Mouse (Mus musculus) forebrain, embryonic 11.5 days (tissue): ENCODE measurements around the gene Vps72. TPM values are rescaled to one million over a fixed set of nuclear protein-coding genes. Genes with fewer than 3 reads are reported as not detected.
"Not testable (repeated sequence)": the region's sequence is repeated elsewhere in the genome, so short reads cannot be mapped to it uniquely, and the experiment has no call there.

Source experiments
- ATAC-seq: fragments of 200-750 bp; cut with Nextera tagmentation; replicated peaks from 2 replicates; pipeline ENCODE4 v1.8.0; 2017; ENCODE audit warnings: moderate TSS enrichment; ENCODE audit not compliant: low FRiP score
- DNase-seq: peaks from one replicate; pipeline ENCODE4 v3.0.0-alpha.2; 2017; ENCODE audit warnings: low spot score
- H3K27ac ChIP-seq: fragments of 300-500 bp; sonication (generic); 2 replicates; pipeline ENCODE4 v1.5.1; 2014; ENCODE audit warnings: low read depth, low read length
- H3K27me3 ChIP-seq: fragments of 300-500 bp; sonication (generic); 2 replicates; pipeline ENCODE4 v1.6.1; 2014; ENCODE audit warnings: mild to moderate bottlenecking, low read length, mixed read lengths; ENCODE audit not compliant: control insufficient read depth, insufficient read depth
- H3K36me3 ChIP-seq: fragments of 300-500 bp; sonication (generic); 2 replicates; pipeline ENCODE4 v1.6.1; 2014; ENCODE audit warnings: mild to moderate bottlenecking, low read length, moderate library complexity, mixed read lengths; ENCODE audit not compliant: control insufficient read depth, insufficient read depth
- H3K4me1 ChIP-seq: fragments of 300-500 bp; sonication (generic); replicated peaks from 2 replicates; pipeline ENCODE4 v1.6.1; 2014; ENCODE audit warnings: low read length, mixed read lengths; ENCODE audit not compliant: control insufficient read depth, insufficient read depth
- H3K4me2 ChIP-seq: fragments of 300-500 bp; sonication (generic); 2 replicates; pipeline ENCODE4 v1.6.1; 2014; ENCODE audit warnings: low read depth, mild to moderate bottlenecking, low read length, moderate library complexity, mixed read lengths; ENCODE audit not compliant: severe bottlenecking
- H3K4me3 ChIP-seq: fragments of 300-500 bp; sonication (generic); 2 replicates; pipeline ENCODE4 v1.5.1; 2014; ENCODE audit warnings: low read depth, low read length
- H3K9ac ChIP-seq: fragments of 300-500 bp; sonication (generic); 2 replicates; pipeline ENCODE4 v1.6.1; 2014; ENCODE audit warnings: low read length
- H3K9me3 ChIP-seq: fragments of 300-500 bp; sonication (generic); 2 replicates; pipeline ENCODE4 v1.6.1; 2016; ENCODE audit warnings: low read length, mixed read lengths; ENCODE audit not compliant: control insufficient read depth
- WGBS: fragments of 180-500 bp; shearing (Covaris S2); extraction: QIAGEN DNeasy Blood & Tissue Kit; methylation state at CpG from one replicate; pipeline ENCODE4 v1.1.7; 2014; 5-methylcytosine and 5-hydroxymethylcytosine counted together
- polyA plus RNA-seq: library from polyadenylated mRNA; unstranded; fragments of >200 nt; fragmentation: Nextera tagmentation; extraction: Ambion mirVana; gene quantifications from 2 replicates; pipeline ENCODE4 v1.2.1, GENCODE M21; 2014

Gene Vps72
- polyA plus RNA-seq, 1 experiment from 2014 or later, result 249 TPM

DNA sequence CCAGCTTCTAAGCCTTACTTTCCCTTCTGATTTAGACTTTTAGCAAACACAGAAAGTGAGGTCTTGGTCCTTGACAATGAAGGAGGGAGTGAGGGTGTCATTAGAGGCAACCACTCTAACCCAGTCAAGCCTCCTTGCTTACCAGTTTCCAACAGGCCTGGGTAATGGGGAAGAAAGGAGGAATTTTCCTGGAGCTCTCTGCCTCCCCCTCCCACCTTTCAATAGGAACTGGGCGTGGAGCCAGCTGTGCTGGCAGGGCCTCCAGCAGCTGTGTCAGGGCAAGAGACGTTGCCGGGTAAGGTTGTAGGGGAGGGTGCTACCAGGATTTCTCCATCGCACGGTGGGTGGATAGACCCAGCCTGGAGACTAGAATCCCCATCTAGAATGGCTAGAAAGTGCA lies 14.2 kb downstream of the Vps72 start:
- H3K9ac ChIP-seq, result no peak overlapping the region
- 68% methylated on average over 5 of the region's 5 CpGs for WGBS
- H3K27me3 ChIP-seq, result no peaks in the 10 kb centered on the region
- no peak overlapping the region for H3K4me2 ChIP-seq
- no peak for DNase-seq
- no peak overlapping the region for H3K27ac ChIP-seq
- ATAC-seq, result no peak
- no peak overlapping the region for H3K4me3 ChIP-seq
- H3K36me3 ChIP-seq, result peaks cover 19% of the 10 kb centered on the region
- H3K9me3 ChIP-seq, result no peaks in the 10 kb centered on the region
- no peaks in the 10 kb centered on the region for H3K4me1 ChIP-seq

DNA sequence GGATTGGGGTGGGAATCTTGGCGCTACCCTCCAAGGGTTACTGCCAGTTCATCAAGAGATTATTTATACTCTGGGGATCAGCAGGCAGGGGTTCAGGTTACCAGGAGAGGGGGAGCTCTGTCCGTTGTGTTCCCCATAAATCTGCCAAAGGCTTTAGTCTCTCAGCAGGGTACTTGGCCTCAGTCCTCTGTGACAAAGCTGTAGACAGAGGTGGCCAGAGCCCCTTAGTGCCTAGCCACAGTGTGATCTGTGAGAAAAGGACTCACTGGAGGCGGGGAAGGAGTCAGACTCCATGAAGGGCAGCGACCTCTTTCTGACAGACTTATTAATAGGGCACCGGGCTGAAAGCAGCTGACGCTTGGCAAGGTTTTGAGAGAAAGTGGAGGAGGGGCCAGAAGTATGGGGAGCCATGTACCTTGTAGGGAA lies 18.4 kb downstream of the Vps72 start:
- no peak overlapping the region for H3K4me2 ChIP-seq
- H3K27me3 ChIP-seq, result no peaks in the 10 kb centered on the region
- no peak overlapping the region for H3K4me3 ChIP-seq
- DNase-seq, result no peak
- no peak overlapping the region for H3K9ac ChIP-seq
- H3K4me1 ChIP-seq, result 0 out of 2 replicates have a peak, but pooled peaks cover 5% of the 10 kb centered on the region
- no peak overlapping the region for H3K27ac ChIP-seq
- no peak for ATAC-seq
- 50% methylated on average over 6 of the region's 6 CpGs for WGBS
- H3K9me3 ChIP-seq, result no peaks in the 10 kb centered on the region
- no peaks in the 10 kb centered on the region; the same call in 1 of the 2 replicates for H3K36me3 ChIP-seq

DNA sequence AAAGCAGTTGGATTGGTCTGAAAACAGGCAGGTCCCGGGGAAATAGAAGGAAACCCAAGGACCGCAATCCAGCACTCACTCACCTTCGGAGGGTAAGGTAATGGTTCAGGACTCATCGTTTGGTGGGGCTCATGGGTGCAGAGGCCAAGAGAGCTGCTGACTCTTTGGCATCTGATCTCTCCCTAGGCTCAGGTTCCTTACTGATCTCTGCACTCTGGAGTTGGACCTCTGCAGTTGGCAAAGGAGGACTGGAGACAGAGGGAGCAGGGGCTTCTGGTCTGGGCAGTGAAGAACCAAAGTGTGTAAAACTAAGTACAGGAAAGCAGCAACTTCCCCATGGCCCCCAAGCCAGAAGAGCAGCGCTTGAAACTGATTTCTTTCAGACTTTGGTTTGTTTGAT lies 19.3 kb downstream of the Vps72 start:
- Histone ChIP-seq H3K4me3 (no peak overlapping the region), H3K9ac (no peak overlapping the region), H3K27ac (no peak overlapping the region), H3K4me1 (0 out of 2 replicates have a peak, but pooled peaks cover 5% of the 10 kb centered on the region), H3K4me2 (no peak overlapping the region), H3K36me3 (no peaks in the 10 kb centered on the region; the same call in 1 of the 2 replicates), H3K27me3 (no peaks in the 10 kb centered on the region), H3K9me3 (no peaks in the 10 kb centered on the region)
- no peak for DNase-seq
- WGBS, result 89% methylated on average over 5 of the region's 5 CpGs
- ATAC-seq, result no peak

DNA sequence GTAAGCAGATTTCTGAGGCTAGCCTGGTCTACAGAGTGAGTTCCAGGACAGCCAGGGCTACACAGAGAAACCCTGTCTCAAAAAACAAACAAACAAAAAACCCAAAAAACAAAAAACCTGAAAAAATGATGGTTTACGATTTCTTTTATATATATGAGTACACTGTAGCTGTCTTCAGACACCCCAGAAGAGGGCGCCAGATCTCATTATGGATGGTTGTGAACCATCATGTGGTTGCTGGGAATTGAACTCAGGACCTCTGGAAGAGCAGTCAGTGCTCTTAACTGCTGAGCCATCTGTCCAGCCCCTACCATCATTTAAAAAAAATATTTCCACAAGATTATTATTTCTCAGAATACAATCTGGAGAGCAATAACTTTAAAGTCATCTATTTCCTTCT lies 21.6 kb downstream of the Vps72 start:
- H3K4me1 ChIP-seq, DNase-seq, H3K36me3 ChIP-seq, H3K27ac ChIP-seq, H3K27me3 ChIP-seq, H3K9ac ChIP-seq, H3K9me3 ChIP-seq, ATAC-seq, H3K4me3 ChIP-seq, H3K4me2 ChIP-seq: not testable (repeated sequence)
- WGBS, result 75% methylated on average over 2 of the region's 2 CpGs

DNA sequence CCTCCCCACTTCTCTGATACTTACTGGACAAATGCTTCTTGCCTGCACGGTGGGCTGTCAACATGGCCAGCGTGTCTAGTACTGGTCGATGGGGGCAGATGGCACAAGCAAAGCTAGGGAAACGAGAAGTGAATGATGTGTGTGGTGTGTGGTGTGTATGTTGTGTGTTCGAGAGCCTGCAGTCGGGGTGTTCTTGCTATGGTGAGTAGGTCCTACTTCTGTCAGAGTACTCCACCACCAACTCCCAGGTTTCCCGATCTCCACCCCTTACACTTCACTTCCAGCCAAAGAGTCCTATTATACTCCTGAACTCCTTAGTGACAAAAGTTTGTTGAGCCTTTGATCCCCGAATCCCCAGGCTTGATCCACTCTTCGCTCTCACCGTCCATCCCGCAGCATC lies 22.4 kb downstream of the Vps72 start:
- no peaks in the 10 kb centered on the region for H3K27me3 ChIP-seq
- H3K4me2 ChIP-seq, result peak overlapping the region; percentile 90
- ATAC-seq (no peak; the same call in 1 of the 2 replicates), DNase-seq (no peak)
- H3K4me1 ChIP-seq, result 0 out of 2 replicates have a peak, but pooled peaks cover 7% of the 10 kb centered on the region
- H3K4me3 ChIP-seq, result peak overlapping the region; percentile 56
- H3K36me3 ChIP-seq, result no peaks in the 10 kb centered on the region
- H3K9me3 ChIP-seq, result no peaks in the 10 kb centered on the region
- 0 out of 2 replicates have a peak overlapping the region, but pooled peaks have one; percentile 14 for H3K27ac ChIP-seq
- peak overlapping the region; percentile 70 for H3K9ac ChIP-seq
- WGBS, result 58% methylated on average over 11 of the region's 11 CpGs

DNA sequence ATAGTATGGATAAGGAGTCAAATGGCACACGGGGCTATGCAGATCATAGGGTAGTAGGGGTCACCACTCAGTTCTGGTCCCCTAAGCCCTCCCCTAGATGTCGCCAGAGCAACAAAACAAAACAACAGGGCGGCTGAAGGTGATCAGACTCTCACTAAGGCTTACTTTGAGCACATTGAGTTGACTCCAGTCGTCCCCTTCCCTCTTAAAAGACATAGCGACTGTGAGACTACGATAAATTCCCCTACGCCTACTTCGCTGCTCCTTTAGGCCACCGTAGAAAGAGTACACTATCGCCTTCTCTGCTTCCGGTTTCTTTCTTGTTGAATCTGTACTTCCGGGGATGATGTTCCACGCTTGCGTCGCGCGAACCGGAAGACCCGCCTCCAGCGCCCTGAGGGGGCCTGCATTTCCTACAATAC lies 22.9 kb downstream of the Vps72 start, which contains the start of the genes Scnm1 and Lysmd1:
Scnm1 (minus strand) TSS at position 332 of the 422 bp plus-strand sequence.
Lysmd1 (plus strand) TSS at position 409 of the 422 bp plus-strand sequence.
- Histone ChIP-seq H3K4me2 (peak within 1 kb of the TSS; percentile 90), H3K4me1 (0 out of 2 replicates have a peak, but pooled peaks cover 7% of the 10 kb centered on the region), H3K9ac (peak within 1 kb of the TSS; percentile 70), H3K9me3 (no peaks in the 10 kb centered on the region), H3K36me3 (no peaks in the 10 kb centered on the region), H3K27me3 (no peaks in the 10 kb centered on the region), H3K27ac (0 out of 2 replicates have a peak within 1 kb of the TSS, but pooled peaks have one; percentile 14), H3K4me3 (peak within 1 kb of the TSS; percentile 56)
- DNase-seq, result peak; percentile 92
- ATAC-seq, result peak; percentile 90
- 1% methylated on average over 20 of the region's 20 CpGs for WGBS

DNA sequence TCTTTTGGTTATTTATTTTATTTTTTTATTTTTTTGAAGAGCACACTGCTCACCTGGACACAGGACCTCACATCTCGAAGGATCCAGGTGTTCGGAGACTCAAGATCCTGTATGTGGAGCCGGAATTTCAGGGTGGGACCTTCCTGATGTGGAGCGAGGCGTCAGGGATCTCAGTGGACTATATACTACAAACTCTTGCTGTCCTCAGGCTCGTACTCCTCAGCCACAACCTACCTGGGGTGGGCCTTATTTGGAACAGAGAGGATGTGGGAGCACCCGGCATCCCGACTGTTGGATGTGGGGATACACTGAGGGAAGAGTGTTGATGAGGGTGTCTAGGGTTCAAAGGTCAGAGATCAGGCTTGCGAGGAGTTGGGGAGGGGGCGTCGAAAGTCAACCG lies 23.3 kb downstream of the Vps72 start:
- not testable (repeated sequence) for H3K9ac ChIP-seq, H3K27me3 ChIP-seq, DNase-seq, H3K4me2 ChIP-seq, H3K27ac ChIP-seq, H3K36me3 ChIP-seq, H3K4me1 ChIP-seq, H3K4me3 ChIP-seq, H3K9me3 ChIP-seq
- ATAC-seq, result peak; percentile 40
- WGBS, result no CpG with 5 or more reads among the region's 12 CpGs

DNA sequence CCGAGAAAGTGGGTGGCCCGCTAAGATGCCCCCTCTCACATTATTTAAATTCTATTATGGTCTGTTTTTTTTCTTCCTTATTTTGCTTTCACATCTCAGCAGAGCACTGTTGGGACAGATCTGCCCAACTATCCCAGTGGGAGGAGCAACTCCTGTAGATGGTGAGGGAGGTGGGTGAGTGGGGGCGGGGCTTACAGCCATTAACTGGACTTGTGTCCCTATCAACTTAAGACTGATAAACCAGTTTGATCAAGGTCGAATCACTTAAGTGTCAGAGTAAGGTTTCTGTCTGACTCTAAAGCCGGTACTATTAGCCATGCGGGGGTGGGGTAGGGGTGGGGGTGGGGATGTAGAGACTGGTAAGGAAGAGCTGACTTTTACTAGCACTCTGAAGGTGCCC lies 24.2 kb downstream of the Vps72 start:
- Histone ChIP-seq H3K36me3 (no peaks in the 10 kb centered on the region), H3K4me3 (peak overlapping the region; percentile 17; the same call in 1 of the 2 replicates), H3K4me1 (0 out of 2 replicates have a peak, but pooled peaks cover 7% of the 10 kb centered on the region), H3K4me2 (peak overlapping the region; percentile 32), H3K27ac (no peak overlapping the region), H3K9ac (no peak overlapping the region), H3K27me3 (no peaks in the 10 kb centered on the region), H3K9me3 (no peaks in the 10 kb centered on the region)
- DNase-seq (no peak), ATAC-seq (0 out of 2 replicates have a peak, but pooled peaks have one; percentile 22)
- 43% methylated on average over 6 of the region's 6 CpGs for WGBS
